Mouse (Mus musculus): Measurements from ENCODE around the gene Coa3. TPM values are rescaled to one million over a fixed set of nuclear protein-coding genes. Genes with fewer than 3 reads are reported as not detected.

Gene Coa3
- polyA plus RNA-seq, 1 experiment from 2014 or later = 193 TPM

GRCm38 (mm10) chr11:101255826-101256775 lies 22.8 kb downstream of the Coa3 start:
- H3K9ac ChIP-seq (replicated peaks; ENCODE audit: low read length) = no peak overlapping the region
- no peak overlapping the region for H3K4me3 ChIP-seq (ENCODE audit: low read depth, low read length)
- WGBS = 90% methylated on average over 13 of the region's 13 CpGs
- DNase-seq (ENCODE audit: low spot score) (no peak), ATAC-seq (replicated peaks; ENCODE audit: insufficient number of reproducible peaks, low FRiP score, low TSS enrichment, low read depth) (no peak)
- H3K9me3 ChIP-seq (replicated peaks; ENCODE audit: control insufficient read depth, low read length) = no peaks in the 10 kb centered on the region
- no peak overlapping the region for H3K4me2 ChIP-seq (ENCODE audit: low read depth, low read length)
- no peaks in the 10 kb centered on the region for H3K36me3 ChIP-seq (replicated peaks; ENCODE audit: control insufficient read depth, insufficient read depth, low read depth, low read length)
- H3K27me3 ChIP-seq (ENCODE audit: control insufficient read depth, insufficient read depth, low read length) = no peaks in the 10 kb centered on the region
- peaks cover 8% of the 10 kb centered on the region; the same call in 1 of the 2 replicates for H3K4me1 ChIP-seq (ENCODE audit: control insufficient read depth, insufficient read depth, low read length)
- no peak overlapping the region for H3K27ac ChIP-seq (replicated peaks; ENCODE audit: low read depth, low read length)

GRCm38 (mm10) chr11:101253613-101254389 lies 25.1 kb downstream of the Coa3 start, which contains the start of gene Vps25:
TSS of gene Vps25 (plus strand) at chr11:101253707.
- Histone ChIP-seq H3K9ac (replicated peaks; ENCODE audit: low read length) (peak within 1 kb of the TSS; percentile 95), H3K4me2 (ENCODE audit: low read depth, low read length) (peak within 1 kb of the TSS; percentile 86), H3K4me1 (ENCODE audit: control insufficient read depth, insufficient read depth, low read length) (no peaks in the 10 kb centered on the region), H3K4me3 (ENCODE audit: low read depth, low read length) (peak within 1 kb of the TSS; percentile 86), H3K36me3 (replicated peaks; ENCODE audit: control insufficient read depth, insufficient read depth, low read depth, low read length) (no peaks in the 10 kb centered on the region), H3K27ac (replicated peaks; ENCODE audit: low read depth, low read length) (peak within 1 kb of the TSS; percentile 86), H3K9me3 (replicated peaks; ENCODE audit: control insufficient read depth, low read length) (no peaks in the 10 kb centered on the region), H3K27me3 (ENCODE audit: control insufficient read depth, insufficient read depth, low read length) (no peaks in the 10 kb centered on the region)
- WGBS = 0% methylated on average over 40 of the region's 40 CpGs
- ATAC-seq (replicated peaks; ENCODE audit: insufficient number of reproducible peaks, low FRiP score, low TSS enrichment, low read depth) (peak; percentile 84), DNase-seq (ENCODE audit: low spot score) (peak; percentile 91)

- Histone ChIP-seq H3K4me2 (ENCODE audit: low read depth, low read length) (peak overlapping the region; percentile 86), H3K4me3 (ENCODE audit: low read depth, low read length) (peak overlapping the region; percentile 86), H3K9ac (replicated peaks; ENCODE audit: low read length) (peak overlapping the region; percentile 95), H3K9me3 (replicated peaks; ENCODE audit: control insufficient read depth, low read length) (no peaks in the 10 kb centered on the region), H3K27me3 (ENCODE audit: control insufficient read depth, insufficient read depth, low read length) (no peaks in the 10 kb centered on the region; the same call in 1 of the 2 replicates), H3K36me3 (replicated peaks; ENCODE audit: control insufficient read depth, insufficient read depth, low read depth, low read length) (no peaks in the 10 kb centered on the region), H3K4me1 (ENCODE audit: control insufficient read depth, insufficient read depth, low read length) (no peaks in the 10 kb centered on the region), H3K27ac (replicated peaks; ENCODE audit: low read depth, low read length) (peak overlapping the region; percentile 86)
- 16% methylated on average over 7 of the region's 7 CpGs for WGBS
- ATAC-seq (replicated peaks; ENCODE audit: insufficient number of reproducible peaks, low FRiP score, low TSS enrichment, low read depth) (no peak), DNase-seq (ENCODE audit: low spot score) (no peak)
Observed at GRCm38 (mm10) chr11:101252941-101253340, 26.0 kb downstream of the Coa3 start.

GRCm38 (mm10) chr11:101251031-101251430 lies 27.9 kb downstream of the Coa3 start:
- DNase-seq (ENCODE audit: low spot score) (no peak), ATAC-seq (replicated peaks; ENCODE audit: insufficient number of reproducible peaks, low FRiP score, low TSS enrichment, low read depth) (no peak)
- Histone ChIP-seq H3K4me3 (ENCODE audit: low read depth, low read length) (no peak overlapping the region), H3K27ac (replicated peaks; ENCODE audit: low read depth, low read length) (no peak overlapping the region), H3K4me2 (ENCODE audit: low read depth, low read length) (no peak overlapping the region), H3K9me3 (replicated peaks; ENCODE audit: control insufficient read depth, low read length) (no peaks in the 10 kb centered on the region), H3K27me3 (ENCODE audit: control insufficient read depth, insufficient read depth, low read length) (peaks cover 7% of the 10 kb centered on the region; the same call in 1 of the 2 replicates), H3K36me3 (replicated peaks; ENCODE audit: control insufficient read depth, insufficient read depth, low read depth, low read length) (no peaks in the 10 kb centered on the region), H3K4me1 (ENCODE audit: control insufficient read depth, insufficient read depth, low read length) (no peaks in the 10 kb centered on the region; the same call in 1 of the 2 replicates), H3K9ac (replicated peaks; ENCODE audit: low read length) (no peak overlapping the region)
- 69% methylated on average over 2 of the region's 2 CpGs for WGBS

- Histone ChIP-seq H3K36me3 (replicated peaks; ENCODE audit: control insufficient read depth, insufficient read depth, low read depth, low read length) (no peaks in the 10 kb centered on the region), H3K27me3 (ENCODE audit: control insufficient read depth, insufficient read depth, low read length) (peaks cover 7% of the 10 kb centered on the region; the same call in 1 of the 2 replicates), H3K9ac (replicated peaks; ENCODE audit: low read length) (no peak overlapping the region), H3K4me2 (ENCODE audit: low read depth, low read length) (no peak overlapping the region), H3K27ac (replicated peaks; ENCODE audit: low read depth, low read length) (no peak overlapping the region), H3K9me3 (replicated peaks; ENCODE audit: control insufficient read depth, low read length) (no peaks in the 10 kb centered on the region), H3K4me3 (ENCODE audit: low read depth, low read length) (no peak overlapping the region), H3K4me1 (ENCODE audit: control insufficient read depth, insufficient read depth, low read length) (peaks cover 3% of the 10 kb centered on the region; the same call in 1 of the 2 replicates)
- ATAC-seq (replicated peaks; ENCODE audit: insufficient number of reproducible peaks, low FRiP score, low TSS enrichment, low read depth) (no peak), DNase-seq (ENCODE audit: low spot score) (peak; percentile 77)
- 30% methylated on average over 14 of the region's 14 CpGs for WGBS
Observed at GRCm38 (mm10) chr11:101248258-101248994, 30.5 kb downstream of the Coa3 start.

- Histone ChIP-seq H3K9ac (replicated peaks; ENCODE audit: low read length) (no peak overlapping the region), H3K27ac (replicated peaks; ENCODE audit: low read depth, low read length) (no peak overlapping the region), H3K4me2 (ENCODE audit: low read depth, low read length) (no peak overlapping the region), H3K36me3 (replicated peaks; ENCODE audit: control insufficient read depth, insufficient read depth, low read depth, low read length) (no peaks in the 10 kb centered on the region), H3K4me3 (ENCODE audit: low read depth, low read length) (no peak overlapping the region), H3K4me1 (ENCODE audit: control insufficient read depth, insufficient read depth, low read length) (peaks cover 3% of the 10 kb centered on the region; the same call in 1 of the 2 replicates), H3K9me3 (replicated peaks; ENCODE audit: control insufficient read depth, low read length) (no peaks in the 10 kb centered on the region), H3K27me3 (ENCODE audit: control insufficient read depth, insufficient read depth, low read length) (peaks cover 7% of the 10 kb centered on the region; the same call in 1 of the 2 replicates)
- DNase-seq (ENCODE audit: low spot score) (no peak), ATAC-seq (replicated peaks; ENCODE audit: insufficient number of reproducible peaks, low FRiP score, low TSS enrichment, low read depth) (no peak)
- 84% methylated on average over 6 of the region's 6 CpGs for WGBS
Observed at GRCm38 (mm10) chr11:101247521-101248030, 31.3 kb downstream of the Coa3 start.

GRCm38 (mm10) chr11:101246702-101247012 lies 32.3 kb downstream of the Coa3 start:
- peaks cover 3% of the 10 kb centered on the region; the same call in 1 of the 2 replicates for H3K4me1 ChIP-seq (ENCODE audit: control insufficient read depth, insufficient read depth, low read length)
- H3K4me3 ChIP-seq (ENCODE audit: low read depth, low read length) = peak overlapping the region; percentile 62
- ATAC-seq (replicated peaks; ENCODE audit: insufficient number of reproducible peaks, low FRiP score, low TSS enrichment, low read depth) = no peak
- peak overlapping the region; percentile 77 for H3K9ac ChIP-seq (replicated peaks; ENCODE audit: low read length)
- WGBS = 5% methylated on average over 7 of the region's 7 CpGs
- no peaks in the 10 kb centered on the region for H3K9me3 ChIP-seq (replicated peaks; ENCODE audit: control insufficient read depth, low read length)
- no peaks in the 10 kb centered on the region for H3K36me3 ChIP-seq (replicated peaks; ENCODE audit: control insufficient read depth, insufficient read depth, low read depth, low read length)
- H3K27me3 ChIP-seq (ENCODE audit: control insufficient read depth, insufficient read depth, low read length) = peaks cover 7% of the 10 kb centered on the region; the same call in 1 of the 2 replicates
- peak overlapping the region; percentile 99 for H3K4me2 ChIP-seq (ENCODE audit: low read depth, low read length)
- no peak for DNase-seq (ENCODE audit: low spot score)
- H3K27ac ChIP-seq (replicated peaks; ENCODE audit: low read depth, low read length) = peak overlapping the region; percentile 47; the same call in 1 of the 2 replicates
